Mouse (Mus musculus): Measurements from ENCODE around the gene Olfr90. TPM values are rescaled to one million over a fixed set of nuclear protein-coding genes. Genes with fewer than 3 reads are reported as not detected.
"Not testable (repeated sequence)": the region's sequence is repeated elsewhere in the genome, so short reads cannot be mapped to it uniquely, and the experiment has no call there.

The Olfr90 gene
- total RNA-seq (2014; rRNA removed) = not detected in 2 replicates
- not detected in 2 replicates for polyA plus RNA-seq (2015; fragmentation: Nextera tagmentation; extraction: Ambion mirVana)

DNA sequence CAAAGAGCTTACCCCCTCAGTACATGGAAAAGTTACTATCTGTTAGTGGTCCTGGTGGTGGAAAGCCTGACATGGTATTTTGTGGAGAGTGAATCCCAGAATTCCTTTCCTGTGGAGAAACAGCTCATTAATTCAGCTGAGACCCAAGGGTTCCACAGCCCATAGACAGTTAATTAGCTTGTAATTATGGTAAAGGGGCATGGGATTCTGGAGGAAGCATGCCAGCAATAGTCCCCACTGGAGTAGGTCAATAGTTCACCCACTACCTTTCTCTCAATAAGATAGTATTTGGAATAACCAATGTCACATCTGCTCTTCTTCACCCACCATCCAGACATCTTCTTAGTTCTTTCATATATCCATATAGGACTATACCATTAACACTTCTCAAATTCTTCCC is at the start of gene Olfr90:
Gene Olfr90 (minus strand): TSS at position 101 of the 400 bp plus-strand sequence.
- H3K27ac ChIP-seq = no peak within 1 kb of the TSS
- H3K4me2 ChIP-seq (ENCODE audit: low read depth, low read length) = no peak within 1 kb of the TSS
- ATAC-seq (no peak), DNase-seq (ENCODE audit: low spot score) (no peak)
- no peak within 1 kb of the TSS for H3K9ac ChIP-seq (replicated peaks; ENCODE audit: low read length)
- no peaks in the 10 kb centered on the region for H3K36me3 ChIP-seq (ENCODE audit: insufficient read depth, low read length)
- no peak within 1 kb of the TSS for H3K4me3 ChIP-seq (ENCODE audit: low read length)
- no peaks in the 10 kb centered on the region for H3K4me1 ChIP-seq (ENCODE audit: insufficient read depth, low read length)
- H3K27me3 ChIP-seq (ENCODE audit: insufficient read depth, low read length) = no peaks in the 10 kb centered on the region
- no peak for TF ChIP-seq CTCF (IDR thresholded peaks at IDR 0.05; ENCODE audit: low read depth)
- H3K9me3 ChIP-seq (ENCODE audit: low read length) = no peaks in the 10 kb centered on the region

DNA sequence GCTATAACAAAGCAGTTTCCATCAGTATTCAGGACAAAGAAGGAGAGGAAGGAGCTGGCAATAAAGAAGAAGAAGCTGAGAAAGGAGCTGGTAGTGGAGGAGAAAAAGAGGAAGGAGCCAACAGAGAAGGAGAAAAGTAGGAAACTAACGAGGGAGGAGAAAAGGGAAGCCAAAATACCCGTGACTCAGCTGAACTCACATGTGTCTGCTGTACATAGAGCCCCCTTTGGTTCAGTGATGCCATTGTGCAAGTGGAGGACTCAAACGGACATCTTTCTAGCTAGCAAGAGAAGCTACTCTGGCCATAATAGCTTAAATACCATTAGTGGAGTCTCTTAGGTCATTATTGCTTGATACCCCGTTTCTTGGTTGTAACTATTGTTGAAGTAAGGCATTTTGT is 43.1 kb upstream of the Olfr90 start:
- ATAC-seq; DNase-seq (ENCODE audit: low spot score); H3K4me2 ChIP-seq (ENCODE audit: low read depth, low read length); H3K9me3 ChIP-seq (ENCODE audit: low read length); H3K27me3 ChIP-seq (ENCODE audit: insufficient read depth, low read length); H3K4me3 ChIP-seq (ENCODE audit: low read length); H3K4me1 ChIP-seq (ENCODE audit: insufficient read depth, low read length); H3K9ac ChIP-seq (replicated peaks; ENCODE audit: low read length); H3K36me3 ChIP-seq (ENCODE audit: insufficient read depth, low read length); H3K27ac ChIP-seq: not testable (repeated sequence)
- WGBS = 71% methylated on average over 4 of the region's 4 CpGs

DNA sequence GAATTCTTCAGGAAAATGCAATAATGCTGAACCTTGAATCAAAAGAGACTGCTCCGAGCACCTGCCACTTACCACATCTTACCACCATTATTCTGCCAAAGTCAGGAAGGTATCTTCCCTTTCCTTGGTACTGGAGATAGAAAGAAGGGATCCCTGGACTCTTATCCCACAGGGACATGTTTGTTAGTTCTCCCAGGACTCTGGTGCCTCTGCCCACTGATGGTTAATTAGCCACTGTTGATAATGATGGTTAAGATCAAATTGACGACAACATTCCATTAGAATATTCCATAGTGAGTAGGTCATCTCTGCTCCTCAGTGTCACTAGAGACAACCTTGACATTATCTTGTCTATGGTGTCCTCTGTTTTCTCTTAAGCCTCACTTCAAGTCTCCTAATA is 31.7 kb upstream of the Olfr90 start, which contains the start of gene Olfr92:
Gene Olfr92 (minus strand): TSS at position 101 of the 400 bp plus-strand sequence.
- DNase-seq (ENCODE audit: low spot score) (no peak), ATAC-seq (no peak)
- H3K27me3 ChIP-seq (ENCODE audit: insufficient read depth, low read length) = no peaks in the 10 kb centered on the region
- H3K9me3 ChIP-seq (ENCODE audit: low read length) = no peaks in the 10 kb centered on the region
- no peak within 1 kb of the TSS for H3K27ac ChIP-seq
- WGBS = 90% methylated on average over 2 of the region's 2 CpGs
- no peaks in the 10 kb centered on the region for H3K36me3 ChIP-seq (ENCODE audit: insufficient read depth, low read length)
- H3K4me3 ChIP-seq (ENCODE audit: low read length) = no peak within 1 kb of the TSS
- no peak for TF ChIP-seq CTCF (IDR thresholded peaks at IDR 0.05; ENCODE audit: low read depth)
- no peak within 1 kb of the TSS for H3K9ac ChIP-seq (replicated peaks; ENCODE audit: low read length)
- no peaks in the 10 kb centered on the region for H3K4me1 ChIP-seq (ENCODE audit: insufficient read depth, low read length)
- H3K4me2 ChIP-seq (ENCODE audit: low read depth, low read length) = no peak within 1 kb of the TSS

DNA sequence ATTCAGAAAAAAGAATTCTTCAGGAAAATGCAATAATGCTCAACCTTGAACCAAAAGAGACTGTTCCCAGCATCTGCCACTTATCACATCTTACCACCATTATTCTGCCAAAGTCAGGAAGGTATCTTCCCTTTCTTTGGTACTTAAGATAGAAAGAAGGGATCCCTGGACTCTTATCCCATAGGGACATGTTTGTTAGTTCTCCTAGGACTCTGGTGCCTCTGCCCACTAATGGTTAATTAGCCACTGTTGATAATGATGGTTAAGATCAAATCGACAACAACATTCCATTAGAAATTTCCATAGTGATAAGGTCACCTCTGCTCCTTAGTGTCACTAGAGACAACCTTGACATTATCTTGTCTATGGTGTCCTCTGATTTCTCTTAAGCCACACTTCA is 9.9 kb upstream of the Olfr90 start, which contains the start of gene Olfr91:
Gene Olfr91 (minus strand): TSS at position 101 of the 400 bp plus-strand sequence.
- H3K4me3 ChIP-seq (ENCODE audit: low read length) = no peak within 1 kb of the TSS
- no peaks in the 10 kb centered on the region for H3K36me3 ChIP-seq (ENCODE audit: insufficient read depth, low read length)
- H3K4me1 ChIP-seq (ENCODE audit: insufficient read depth, low read length) = no peaks in the 10 kb centered on the region
- H3K4me2 ChIP-seq (ENCODE audit: low read depth, low read length) = no peak within 1 kb of the TSS
- no peak for ATAC-seq
- TF ChIP-seq CTCF (IDR thresholded peaks at IDR 0.05; ENCODE audit: low read depth) = no peak
- 83% methylated on average over 1 of the region's 1 CpGs for WGBS
- no peaks in the 10 kb centered on the region for H3K9me3 ChIP-seq (ENCODE audit: low read length)
- H3K27ac ChIP-seq = no peak within 1 kb of the TSS
- no peak within 1 kb of the TSS for H3K9ac ChIP-seq (replicated peaks; ENCODE audit: low read length)
- DNase-seq (ENCODE audit: low spot score) = no peak
- H3K27me3 ChIP-seq (ENCODE audit: insufficient read depth, low read length) = no peaks in the 10 kb centered on the region

DNA sequence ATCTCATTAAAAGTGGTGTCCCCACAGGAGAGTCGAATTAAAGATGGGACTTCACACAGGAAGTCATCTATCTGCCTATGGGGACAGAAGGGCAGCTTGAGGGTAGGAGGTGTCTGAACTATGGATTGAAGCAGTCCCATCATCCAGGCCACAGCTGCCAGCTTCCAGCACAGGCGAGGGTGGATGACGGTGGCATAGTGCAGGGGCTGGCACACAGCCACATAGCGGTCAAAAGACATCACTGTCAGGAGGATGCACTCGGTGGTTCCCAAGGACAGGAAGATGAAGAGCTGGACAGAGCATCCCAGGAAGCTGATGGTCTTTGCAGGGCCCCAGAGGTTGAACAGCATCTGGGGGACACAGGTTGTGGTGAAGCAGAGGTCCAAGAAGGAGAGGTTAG is 5.0 kb upstream of the Olfr90 start:
- Histone ChIP-seq H3K4me2 (ENCODE audit: low read depth, low read length) (no peak overlapping the region), H3K27ac (no peak overlapping the region), H3K9ac (replicated peaks; ENCODE audit: low read length) (no peak overlapping the region), H3K4me1 (ENCODE audit: insufficient read depth, low read length) (no peaks in the 10 kb centered on the region), H3K27me3 (ENCODE audit: insufficient read depth, low read length) (no peaks in the 10 kb centered on the region), H3K4me3 (ENCODE audit: low read length) (no peak overlapping the region), H3K36me3 (ENCODE audit: insufficient read depth, low read length) (no peaks in the 10 kb centered on the region), H3K9me3 (ENCODE audit: low read length) (no peaks in the 10 kb centered on the region)
- no peak for TF ChIP-seq CTCF (IDR thresholded peaks at IDR 0.05; ENCODE audit: low read depth)
- ATAC-seq (peak; percentile 74), DNase-seq (ENCODE audit: low spot score) (peak; percentile 41)
- WGBS = 56% methylated on average over 5 of the region's 5 CpGs

DNA sequence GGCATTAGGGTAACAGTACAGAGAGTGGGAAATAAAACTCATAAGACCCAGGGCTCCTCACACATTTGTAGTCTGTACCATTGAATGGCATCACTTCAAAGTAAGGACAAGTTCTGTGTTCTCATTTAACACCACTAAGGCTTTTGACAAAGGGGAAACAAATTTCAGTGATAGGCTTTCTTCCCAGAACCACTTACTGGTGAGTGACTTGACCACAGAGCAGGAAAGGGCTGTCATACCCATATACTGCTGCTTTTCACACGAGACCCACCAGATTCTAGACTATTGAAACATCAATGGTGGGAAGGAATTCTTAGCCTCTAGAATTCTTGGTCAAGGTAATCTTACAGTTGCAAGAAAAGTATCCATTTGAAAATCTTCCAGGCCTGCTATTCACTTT is 3.9 kb upstream of the Olfr90 start:
- Histone ChIP-seq H3K4me2 (ENCODE audit: low read depth, low read length) (no peak overlapping the region), H3K4me1 (ENCODE audit: insufficient read depth, low read length) (no peaks in the 10 kb centered on the region), H3K36me3 (ENCODE audit: insufficient read depth, low read length) (no peaks in the 10 kb centered on the region), H3K9ac (replicated peaks; ENCODE audit: low read length) (no peak overlapping the region), H3K9me3 (ENCODE audit: low read length) (no peaks in the 10 kb centered on the region), H3K27me3 (ENCODE audit: insufficient read depth, low read length) (no peaks in the 10 kb centered on the region), H3K27ac (no peak overlapping the region), H3K4me3 (ENCODE audit: low read length) (no peak overlapping the region)
- ATAC-seq = no peak
- DNase-seq (ENCODE audit: low spot score) = no peak
- 82% methylated on average over 1 of the region's 1 CpGs for WGBS
- no peak for TF ChIP-seq CTCF (IDR thresholded peaks at IDR 0.05; ENCODE audit: low read depth)

DNA sequence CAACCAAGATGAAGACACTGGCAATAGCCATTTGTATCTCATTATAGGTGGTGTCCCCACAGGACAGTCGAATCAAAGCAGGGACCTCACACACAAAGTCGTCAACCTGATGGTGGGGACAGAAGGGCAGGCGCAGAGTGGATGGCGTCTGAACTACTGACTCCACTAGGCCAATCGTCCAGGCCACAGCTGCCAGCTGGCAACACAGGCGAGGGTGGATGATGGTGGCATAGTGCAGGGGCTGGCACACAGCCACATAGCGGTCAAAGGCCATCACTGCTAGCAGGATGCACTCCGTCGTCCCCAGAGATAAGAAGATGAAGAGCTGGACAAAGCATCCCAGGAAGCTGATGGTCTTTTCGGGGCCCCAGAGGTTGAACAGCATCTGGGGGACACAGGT is 2.8 kb downstream of the Olfr90 start:
- Histone ChIP-seq H3K4me3 (ENCODE audit: low read length) (no peak overlapping the region), H3K36me3 (ENCODE audit: insufficient read depth, low read length) (no peaks in the 10 kb centered on the region), H3K9me3 (ENCODE audit: low read length) (no peaks in the 10 kb centered on the region), H3K27ac (no peak overlapping the region), H3K9ac (replicated peaks; ENCODE audit: low read length) (no peak overlapping the region), H3K4me2 (ENCODE audit: low read depth, low read length) (no peak overlapping the region), H3K27me3 (ENCODE audit: insufficient read depth, low read length) (no peaks in the 10 kb centered on the region), H3K4me1 (ENCODE audit: insufficient read depth, low read length) (no peaks in the 10 kb centered on the region)
- ATAC-seq = no peak
- DNase-seq (ENCODE audit: low spot score) = no peak
- WGBS = 72% methylated on average over 10 of the region's 10 CpGs
- TF ChIP-seq CTCF (IDR thresholded peaks at IDR 0.05; ENCODE audit: low read depth) = no peak

Data from hindbrain, postnatal 0 days (tissue).